Mouse (Mus musculus): ENCODE measurements around the gene Dnajc10.

- TF ChIP-seq CTCF (IDR thresholded peaks at IDR 0.05; ENCODE audit: low read depth, low read length) = no peak
- TF ChIP-seq POLR2A (IDR thresholded peaks at IDR 0.05; ENCODE audit: extremely low read depth, insufficient read depth, low read length) = no peak
Measured at GRCm38 (mm10) chr2:80303957-80304356, 11.3 kb upstream of the Dnajc10 start.
